Mouse (Mus musculus): ENCODE data around the gene Mcm9. TPM values are rescaled to one million over a fixed set of nuclear protein-coding genes. Genes with fewer than 3 reads are reported as not detected.

The Mcm9 gene
- polyA plus RNA-seq (2017; shearing (Covaris generic)) = 2.2 TPM

GRCm38 (mm10) chr10:53630339-53630738 is at the start of gene Mcm9:
Gene Mcm9, minus strand, starts transcription at chr10:53630439.

GRCm38 (mm10) chr10:53596677-53597120 is 33.5 kb downstream of the Mcm9 start, which contains the start of gene Asf1a:
Gene Asf1a, plus strand, starts transcription at chr10:53596757.

Other genes with a start within 250 kb of the Mcm9 start
- 20.5 TPM for gene Asf1a, start 33.7 kb downstream of the Mcm9 start, polyA plus RNA-seq (2017; shearing (Covaris generic))
- gene Fam184a, start 120.7 kb upstream of the Mcm9 start, polyA plus RNA-seq (2017; shearing (Covaris generic)) = not detected